Comparison of ENCODE assay signal across 16 mouse cellular contexts in genomic region chr6:27211953-27212352, GRCm38 (mm10).
A peak's percentile ranks its signal among the peaks of the same experiment; 100 is the strongest.
DNase-seq lines count a peak whose midpoint lies in the region; ATAC-seq and TF ChIP-seq lines count a peak whose summit lies in the region.
"Had no signal": no experiment of that assay in that cellular context is flagged by ENCODE, and none has a peak within 500 bp of the region (broad histone marks: within the 10 kb centered on the region; RNA-seq: fewer than 3 reads in every experiment).

No protein-coding gene starts in this region.

- H3K36me3 ChIP-seq in forebrain, embryonic 15.5 days = no peaks in the 10 kb centered on the region
- H3K36me3 ChIP-seq in forebrain, embryonic 11.5 days (ENCODE audit: control insufficient read depth, insufficient read depth, low read length) = no peaks in the 10 kb centered on the region
- H3K36me3 ChIP-seq in MEL (ENCODE audit: control insufficient read depth in 1 of 2, insufficient read depth in 2 of 2, low read length in 2 of 2) = no peaks in the 10 kb centered on the region
- H3K36me3 ChIP-seq: heart, embryonic 15.5 days; kidney, embryonic 15.5 days; midbrain, embryonic 10.5 days had no signal

- WGBS in forebrain, embryonic 15.5 days = 57% methylated on average over 4 of the region's 4 CpGs
- 86% methylated on average over 4 of the region's 4 CpGs for WGBS in forebrain, embryonic 11.5 days

- no peaks in the 10 kb centered on the region for H3K79me2 ChIP-seq in MEL (ENCODE audit: control insufficient read depth, insufficient read depth, low read length, poor library complexity)

- no peak for TF ChIP-seq RAD21 in MEL (IDR thresholded peaks at IDR 0.05; ENCODE audit: low read depth, low read length)

- TF ChIP-seq CTCF in MEL (IDR thresholded peaks at IDR 0.05 in 2 of 3, conservative IDR thresholded peaks at IDR 0.05 in 1 of 3; ENCODE audit: control insufficient read depth in 1 of 3, insufficient read depth in 1 of 3, low read depth in 2 of 3, low read length in 3 of 3, poor library complexity in 1 of 3, severe bottlenecking in 1 of 3) = no peak
- TF ChIP-seq CTCF in brain, embryonic 14.5 days (IDR thresholded peaks at IDR 0.05; ENCODE audit: borderline replicate concordance, extremely low read depth, insufficient read depth, insufficient read length) = no peak

- no peaks in the 10 kb centered on the region for H3K4me1 ChIP-seq in forebrain, embryonic 15.5 days
- no peaks in the 10 kb centered on the region for H3K4me1 ChIP-seq in forebrain, embryonic 11.5 days (replicated peaks; ENCODE audit: control insufficient read depth, insufficient read depth, low read length)
- no peaks in the 10 kb centered on the region for H3K4me1 ChIP-seq in MEL (ENCODE audit: control insufficient read depth in 1 of 2, insufficient read depth in 2 of 2, low read length in 2 of 2)
- H3K4me1 ChIP-seq: heart, embryonic 15.5 days; kidney, embryonic 15.5 days; midbrain, embryonic 10.5 days had no signal

- no peaks in the 10 kb centered on the region for H3K9me3 ChIP-seq in forebrain, embryonic 15.5 days
- H3K9me3 ChIP-seq in forebrain, embryonic 11.5 days (ENCODE audit: control insufficient read depth, low read length) = no peaks in the 10 kb centered on the region
- no peaks in the 10 kb centered on the region for H3K9me3 ChIP-seq in MEL (replicated peaks; ENCODE audit: insufficient read depth, low read length)
- H3K9me3 ChIP-seq: heart, embryonic 15.5 days; kidney, embryonic 15.5 days; midbrain, embryonic 10.5 days had no signal

- no peak for TF ChIP-seq POLR2A in MEL (IDR thresholded peaks at IDR 0.05; ENCODE audit: control insufficient read depth in 1 of 2, insufficient read depth in 1 of 2, low read depth in 1 of 2, low read length in 2 of 2, poor library complexity in 1 of 2)
- TF ChIP-seq POLR2A in brain, embryonic 14.5 days (IDR thresholded peaks at IDR 0.05; ENCODE audit: borderline replicate concordance, extremely low read depth, insufficient read depth, insufficient read length, poor library complexity, severe bottlenecking) = no peak

- no peak overlapping the region for H3K27ac ChIP-seq in forebrain, embryonic 15.5 days (replicated peaks)
- no peak overlapping the region for H3K27ac ChIP-seq in forebrain, embryonic 11.5 days (ENCODE audit: low read depth, low read length)
- no peak overlapping the region for H3K27ac ChIP-seq in MEL (ENCODE audit: control insufficient read depth, low read depth, low read length)
- H3K27ac ChIP-seq: gastrocnemius, adult 2 months; heart, embryonic 15.5 days; kidney, embryonic 15.5 days; midbrain, embryonic 10.5 days had no signal

- peak; percentile 78 for ATAC-seq in forebrain, embryonic 15.5 days (replicated peaks)
- no peak for ATAC-seq in forebrain, embryonic 11.5 days (replicated peaks; ENCODE audit: low FRiP score)

- no peak overlapping the region for H3K9ac ChIP-seq in forebrain, embryonic 15.5 days (replicated peaks)
- no peak overlapping the region for H3K9ac ChIP-seq in forebrain, embryonic 11.5 days (ENCODE audit: low read length)
- H3K9ac ChIP-seq in MEL (ENCODE audit: control insufficient read depth, low read depth, low read length, poor library complexity, severe bottlenecking) = no peak overlapping the region
- H3K9ac ChIP-seq: heart, embryonic 15.5 days; kidney, embryonic 15.5 days had no signal

- no peak overlapping the region for H3K4me3 ChIP-seq in forebrain, embryonic 15.5 days
- H3K4me3 ChIP-seq in forebrain, embryonic 11.5 days (ENCODE audit: low read depth, low read length) = no peak overlapping the region
- H3K4me3 ChIP-seq in MEL (ENCODE audit: control insufficient read depth in 1 of 2, insufficient read depth in 1 of 2, low read depth in 2 of 2, low read length in 2 of 2) = no peak overlapping the region
- H3K4me3 ChIP-seq: gastrocnemius, adult 2 months; heart, embryonic 15.5 days; kidney, embryonic 15.5 days; midbrain, embryonic 10.5 days; myocyte had no signal

- no peaks in the 10 kb centered on the region for H3K27me3 ChIP-seq in forebrain, embryonic 15.5 days
- H3K27me3 ChIP-seq in forebrain, embryonic 11.5 days (ENCODE audit: control insufficient read depth, insufficient read depth, low read length) = no peaks in the 10 kb centered on the region
- no peaks in the 10 kb centered on the region for H3K27me3 ChIP-seq in MEL (ENCODE audit: control insufficient read depth in 1 of 2, insufficient read depth in 2 of 2, low read length in 2 of 2)
- H3K27me3 ChIP-seq: heart, embryonic 15.5 days; kidney, embryonic 15.5 days had no signal

- TF ChIP-seq EP300 in MEL (IDR thresholded peaks at IDR 0.05; ENCODE audit: low read depth in 1 of 2, low read length in 2 of 2) = no peak

- no peak for DNase-seq in forebrain, embryonic 11.5 days (ENCODE audit: low spot score)
- peak; percentile 1 for DNase-seq in MEL (ENCODE audit: low read depth, low spot score)
- DNase-seq in adrenal gland, adult (ENCODE audit: inconsistent age in 2 of 2, low spot score in 1 of 2) = peak; percentile 34 to 91
- peak; percentile 68 for DNase-seq in brain, embryonic 14.5 days (ENCODE audit: low read depth)
- DNase-seq in spleen, postnatal 14 days (ENCODE audit: low spot score in 2 of 2) = no peak
- DNase-seq in kidney, adult 9 months = no peak
- DNase-seq: gastrocnemius, adult 2 months; heart, adult 11 months; lung, adult 18-20 months; lung, postnatal 4 days; thymus, adult 18-20 months had no signal

- no peak overlapping the region for H3K4me2 ChIP-seq in forebrain, embryonic 15.5 days (replicated peaks)
- no peak overlapping the region for H3K4me2 ChIP-seq in forebrain, embryonic 11.5 days (ENCODE audit: low read depth, low read length, severe bottlenecking)
- H3K4me2 ChIP-seq: heart, embryonic 15.5 days; kidney, embryonic 15.5 days had no signal

TF ChIP-seq in MEL, 35 proteins besides CTCF, POLR2A, EP300 and RAD21:
- no peak for TF ChIP-seq CHD2 (IDR thresholded peaks at IDR 0.05; ENCODE audit: low read length)
- TF ChIP-seq TBP (IDR thresholded peaks at IDR 0.05; ENCODE audit: low read depth, low read length) = no peak
- no peak for TF ChIP-seq ZC3H11A (IDR thresholded peaks at IDR 0.05; ENCODE audit: low read depth, low read length)
- no peak for TF ChIP-seq MAFK (IDR thresholded peaks at IDR 0.05; ENCODE audit: borderline replicate concordance, low read depth, low read length)
- TF ChIP-seq MYB (IDR thresholded peaks at IDR 0.05; ENCODE audit: low read depth, low read length) = no peak
- TF ChIP-seq GABPA (IDR thresholded peaks at IDR 0.05; ENCODE audit: low read depth, low read length) = no peak
- TF ChIP-seq USF2 (IDR thresholded peaks at IDR 0.05; ENCODE audit: borderline replicate concordance in 1 of 2, insufficient read depth in 1 of 2, low read depth in 1 of 2, low read length in 2 of 2) = no peak
- TF ChIP-seq TAL1 (IDR thresholded peaks at IDR 0.05; ENCODE audit: low read length) = no peak
- no peak for TF ChIP-seq POLR2AphosphoS5 (IDR thresholded peaks at IDR 0.05; ENCODE audit: borderline replicate concordance, low read depth, low read length)
- no peak for TF ChIP-seq TCF12 (IDR thresholded peaks at IDR 0.05; ENCODE audit: low read depth, low read length)
- no peak for TF ChIP-seq JUND (IDR thresholded peaks at IDR 0.05; ENCODE audit: low read depth, low read length)
TF ChIP-seq in MEL: peak in this region for 0.

Comparison
In these comparisons a context has a peak if more than half of its experiments do, and no peak if none do; other contexts are left out.
1. DNase-seq: peak in MEL (single experiment), adrenal gland, adult (2 of 2) and brain, embryonic 14.5 days (single experiment); none in forebrain, embryonic 11.5 days (single experiment), spleen, postnatal 14 days (0 of 2) and kidney, adult 9 months (single experiment).